Mouse (Mus musculus) thymus, adult 2 months (tissue): ENCODE results near the gene Rsl1d1. TPM values are rescaled to one million over a fixed set of nuclear protein-coding genes. Genes with fewer than 3 reads are reported as not detected.
"Not testable (repeated sequence)": the region's sequence is repeated elsewhere in the genome, so short reads cannot be mapped to it uniquely, and the experiment has no call there.

Experiments
- DNase-seq: peaks from one replicate; pipeline ENCODE4 v3.0.0; 2021
- H3K27ac ChIP-seq: fragments of 200-500 bp; 2 replicates; pipeline ENCODE4 v1.5.1; 2012; ENCODE audit warnings: low read length, control low read depth; ENCODE audit not compliant: control insufficient read depth, insufficient read depth
- H3K27me3 ChIP-seq: fragments of 200-500 bp; 2 replicates; pipeline ENCODE4 v1.6.1; 2012; ENCODE audit warnings: mild to moderate bottlenecking, low read length, moderate library complexity, mixed read lengths; ENCODE audit not compliant: control insufficient read depth, insufficient read depth
- H3K36me3 ChIP-seq: fragments of 200-500 bp; 2 replicates; pipeline ENCODE4 v1.6.1; 2012; ENCODE audit warnings: mild to moderate bottlenecking, low read length, moderate library complexity; ENCODE audit not compliant: control insufficient read depth, insufficient read depth
- H3K4me1 ChIP-seq: fragments of 200-500 bp; replicated peaks from 2 replicates; pipeline ENCODE4 v1.6.1; 2012; ENCODE audit warnings: low read length; ENCODE audit not compliant: control insufficient read depth, insufficient read depth
- H3K4me3 ChIP-seq: fragments of 200-500 bp; 2 replicates; pipeline ENCODE4 v1.5.1; 2012; ENCODE audit warnings: mild to moderate bottlenecking, low read length, control low read depth, moderate library complexity; ENCODE audit not compliant: control insufficient read depth, insufficient read depth
- CTCF ChIP-seq: fragments of 200-500 bp; IDR thresholded peaks from 2 replicates; pipeline ENCODE4 v1.5.1; 2012; ENCODE audit warnings: mild to moderate bottlenecking, control low read depth, low read length, moderate library complexity, borderline replicate concordance; ENCODE audit not compliant: control insufficient read depth, poor library complexity, insufficient read depth; ENCODE audit errors: extremely low read depth
- POLR2A ChIP-seq: fragments of 200-500 bp; IDR thresholded peaks from 2 replicates; pipeline ENCODE4 v1.6.1; 2012; ENCODE audit warnings: mild to moderate bottlenecking, low read length, control low read depth, moderate library complexity; ENCODE audit not compliant: control insufficient read depth, poor library complexity, insufficient read depth; ENCODE audit errors: extremely low read depth
- WGBS: fragments of 180-500 bp; shearing (Covaris S2); methylation state at CpG from one replicate; pipeline ENCODE4 v1.1.7; 2018; 5-methylcytosine and 5-hydroxymethylcytosine counted together
- polyA plus RNA-seq: library from polyadenylated mRNA; depleted of rRNA; stranded (reverse); fragments of >200 nt; gene quantifications from 2 replicates; pipeline ENCODE4 v1.2.3, GENCODE M21; 2012; rRNA removed

Rsl1d1 gene
- polyA plus RNA-seq, 1 experiment, result 12.0 TPM

- Histone ChIP-seq H3K27me3 (no peaks in the 10 kb centered on the region), H3K27ac (no peak overlapping the region), H3K4me1 (no peaks in the 10 kb centered on the region), H3K4me3 (no peak overlapping the region), H3K36me3 (peaks cover 16% of the 10 kb centered on the region)
- no peak for DNase-seq
- no peak for TF ChIP-seq CTCF
- no peak for TF ChIP-seq POLR2A
- WGBS, result 93% methylated on average over 3 of the region's 3 CpGs
Observed at GRCm38 (mm10) chr16:11164695-11165255, 38.4 kb downstream of the Rsl1d1 start.

- WGBS, result 8% methylated on average over 3 of the region's 3 CpGs
- not testable (repeated sequence) for H3K4me3 ChIP-seq, H3K4me1 ChIP-seq, H3K27me3 ChIP-seq
- peak; percentile 70 for DNase-seq
- peaks cover 44% of the 10 kb centered on the region for H3K36me3 ChIP-seq
- H3K27ac ChIP-seq, result peak overlapping the region; percentile 84
Observed at GRCm38 (mm10) chr16:11157721-11158120, 45.4 kb downstream of the Rsl1d1 start.

DNA sequence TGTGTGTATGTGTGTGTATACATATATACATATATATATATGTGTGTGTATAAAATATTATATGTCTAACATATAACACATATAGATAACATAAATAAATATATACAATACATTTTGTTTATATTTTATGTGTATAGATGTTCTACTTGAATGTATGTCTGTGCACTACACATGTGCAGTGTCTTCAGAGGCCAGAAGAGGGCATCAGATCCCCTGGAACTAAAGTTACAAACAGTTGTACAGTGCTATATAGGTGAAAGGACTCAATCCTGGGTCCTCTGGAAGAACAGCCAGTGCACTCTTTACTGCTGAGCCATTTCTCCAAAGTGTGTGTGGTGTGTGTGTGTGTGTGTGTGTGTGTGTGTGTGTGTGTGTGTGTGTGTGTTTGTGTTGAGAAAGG is 48.6 kb downstream of the Rsl1d1 start:
- peaks cover 57% of the 10 kb centered on the region for H3K36me3 ChIP-seq
- H3K4me1 ChIP-seq, result peaks cover 2% of the 10 kb centered on the region; the same call in 1 of the 2 replicates
- H3K27ac ChIP-seq, result no peak overlapping the region
- no peak for DNase-seq
- no peak overlapping the region for H3K4me3 ChIP-seq
- no peaks in the 10 kb centered on the region for H3K27me3 ChIP-seq
- TF ChIP-seq CTCF (no peak), POLR2A (no peak)

DNA sequence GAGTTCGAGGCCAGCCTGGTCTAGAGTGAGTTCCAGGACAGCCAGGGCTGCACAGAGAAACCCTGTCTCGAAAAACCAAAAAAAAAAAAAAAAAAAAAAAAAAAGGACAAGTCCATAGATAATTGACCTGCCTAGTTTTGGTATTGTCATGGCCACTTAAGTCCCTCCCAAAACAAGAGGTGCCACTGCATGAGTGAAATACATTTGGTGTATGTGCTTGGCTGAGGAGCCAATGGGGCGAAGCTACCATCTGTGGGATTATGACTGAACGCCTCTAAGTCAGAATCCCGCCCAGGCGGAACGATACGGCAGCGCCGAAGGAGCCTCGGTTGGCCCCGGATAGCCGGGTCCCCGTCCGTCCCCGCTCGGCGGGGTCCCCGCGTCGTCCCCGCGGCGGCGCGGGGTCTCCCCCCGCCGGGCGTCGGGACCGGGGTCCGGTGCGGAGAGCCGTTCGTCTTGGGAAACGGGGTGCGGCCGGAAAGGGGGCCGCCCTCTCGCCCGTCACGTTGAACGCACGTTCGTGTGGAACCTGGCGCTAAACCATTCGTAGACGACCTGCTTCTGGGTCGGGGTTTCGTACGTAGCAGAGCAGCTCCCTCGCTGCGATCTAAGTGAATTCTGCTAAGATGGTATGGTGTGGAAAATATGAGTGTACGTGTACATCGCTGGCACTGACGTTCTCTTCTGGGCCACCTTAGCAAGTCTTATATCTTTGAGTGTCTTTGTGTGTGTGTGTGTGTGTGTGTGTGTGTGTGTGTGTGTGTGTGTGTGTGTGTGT is 59.2 kb downstream of the Rsl1d1 start:
- H3K4me3 ChIP-seq, H3K27me3 ChIP-seq, H3K4me1 ChIP-seq, H3K27ac ChIP-seq: not testable (repeated sequence)
- WGBS, result 32% methylated on average over 56 of the region's 56 CpGs
- peaks cover 34% of the 10 kb centered on the region for H3K36me3 ChIP-seq
- peak; percentile 100 for DNase-seq

Other genes with a start within 250 kb of the Rsl1d1 start
- 78.6 and 85.4 TPM in 2 replicates for gene Snn, start 142.4 kb downstream of the Rsl1d1 start, polyA plus RNA-seq
- gene Litaf, start 137.2 kb downstream of the Rsl1d1 start, polyA plus RNA-seq, result 107 TPM in 2 replicates
- 34.5 and 35.1 TPM in 2 replicates for gene Txndc11, start 68.7 kb downstream of the Rsl1d1 start, polyA plus RNA-seq
- gene Zc3h7a, start 26.9 kb downstream of the Rsl1d1 start, polyA plus RNA-seq, result 114 and 116 TPM in 2 replicates
- gene Gspt1, start 51.0 kb upstream of the Rsl1d1 start, polyA plus RNA-seq, result 47.5 and 78.7 TPM in 2 replicates
- gene Tnfrsf17, start 110.5 kb upstream of the Rsl1d1 start, polyA plus RNA-seq, result 1.2 and 2.7 TPM in 2 replicates
- 15.0 and 16.9 TPM in 2 replicates for gene Snx29, start 119.6 kb upstream of the Rsl1d1 start, polyA plus RNA-seq